Mouse (Mus musculus) midbrain, postnatal 0 days (tissue): Measurements from ENCODE around the gene Vmac. TPM values are rescaled to one million over a fixed set of nuclear protein-coding genes. Genes with fewer than 3 reads are reported as not detected.

Experiments
- ATAC-seq: fragments of 200-750 bp; cut with Nextera tagmentation; 2 replicates; pipeline ENCODE4 v1.8.0; 2017; ENCODE audit warnings: moderate number of reproducible peaks, mild to moderate bottlenecking, moderate TSS enrichment, moderate library complexity; ENCODE audit not compliant: low FRiP score
- DNase-seq: peaks from one replicate; pipeline ENCODE4 v3.0.0-alpha.2; 2015; ENCODE audit warnings: low spot score
- H3K27ac ChIP-seq: fragments of 300-500 bp; sonication (generic); 2 replicates; pipeline ENCODE4 v1.5.1; 2014; ENCODE audit warnings: low read depth, mild to moderate bottlenecking, low read length, mixed read lengths
- H3K27me3 ChIP-seq: fragments of 300-500 bp; sonication (generic); 2 replicates; pipeline ENCODE4 v1.6.1; 2014; ENCODE audit warnings: low read length, control low read depth, mixed read lengths; ENCODE audit not compliant: insufficient read depth
- H3K36me3 ChIP-seq: fragments of 300-500 bp; sonication (generic); 2 replicates; pipeline ENCODE4 v1.6.1; 2014; ENCODE audit warnings: low read length, control low read depth, mixed read lengths; ENCODE audit not compliant: insufficient read depth
- H3K4me1 ChIP-seq: fragments of 300-500 bp; sonication (generic); 2 replicates; pipeline ENCODE4 v1.6.1; 2014; ENCODE audit warnings: mild to moderate bottlenecking, control low read depth, antibody characterized with exemption, low read length, mixed read lengths; ENCODE audit not compliant: insufficient read depth
- H3K4me2 ChIP-seq: fragments of 300-500 bp; sonication (generic); 2 replicates; pipeline ENCODE4 v1.6.1; 2014; ENCODE audit warnings: low read depth, mild to moderate bottlenecking, low read length, mixed read lengths; ENCODE audit not compliant: poor library complexity, severe bottlenecking
- H3K4me3 ChIP-seq: fragments of 300-500 bp; sonication (generic); 2 replicates; pipeline ENCODE4 v1.5.1; 2014; ENCODE audit warnings: low read depth, mild to moderate bottlenecking, low read length, moderate library complexity
- H3K9ac ChIP-seq: fragments of 300-500 bp; sonication (generic); replicated peaks from 2 replicates; pipeline ENCODE4 v1.6.1; 2014; ENCODE audit warnings: mild to moderate bottlenecking, low read length, moderate library complexity, mixed read lengths; ENCODE audit not compliant: poor library complexity, severe bottlenecking
- H3K9me3 ChIP-seq: fragments of 300-500 bp; sonication (generic); 2 replicates; pipeline ENCODE4 v1.6.1; 2016; ENCODE audit warnings: low read length, control low read depth
- CTCF ChIP-seq: IDR thresholded peaks from 2 replicates; pipeline ENCODE4 v1.5.1; 2016; ENCODE audit warnings: antibody characterized with exemption, mild to moderate bottlenecking
- WGBS: fragments of 180-500 bp; shearing (Covaris S2); extraction: QIAGEN DNeasy Blood & Tissue Kit; methylation state at CpG from one replicate; pipeline ENCODE4 v1.1.7; 2014; 5-methylcytosine and 5-hydroxymethylcytosine counted together
- polyA plus RNA-seq: library from polyadenylated mRNA; unstranded; fragments of >200 nt; fragmentation: Nextera tagmentation; extraction: Ambion mirVana; gene quantifications from 2 replicates; pipeline ENCODE4 v1.2.1, GENCODE M21; 2015
- total RNA-seq: library from RNA; depleted of rRNA; stranded (reverse); fragments of >200 nt; gene quantifications from 2 replicates; pipeline ENCODE4 v1.2.3, GENCODE M21; 2014

The Vmac gene
- total and polyA plus RNA-seq, 2 experiments from 2014 or later: 19.8 to 36.9 TPM

GRCm38 (mm10) chr17:56762769-56763731 lies 45.2 kb upstream of the Vmac start:
- peak overlapping the region; percentile 43; the same call in 1 of the 2 replicates for H3K4me3 ChIP-seq
- 43% methylated on average over 27 of the region's 27 CpGs for WGBS
- peaks cover 13% of the 10 kb centered on the region for H3K36me3 ChIP-seq
- H3K9me3 ChIP-seq: no peaks in the 10 kb centered on the region
- H3K27me3 ChIP-seq: peaks cover 8% of the 10 kb centered on the region; the same call in 1 of the 2 replicates
- DNase-seq (peak; percentile 54), ATAC-seq (no peak)
- H3K9ac ChIP-seq: no peak overlapping the region
- peak; percentile 96 for TF ChIP-seq CTCF
- peak overlapping the region; percentile 86 for H3K27ac ChIP-seq
- H3K4me2 ChIP-seq: peak overlapping the region; percentile 81
- H3K4me1 ChIP-seq: peaks cover 15% of the 10 kb centered on the region

GRCm38 (mm10) chr17:56761991-56762410 lies 44.2 kb upstream of the Vmac start:
- H3K4me3 ChIP-seq: peak overlapping the region; percentile 43
- WGBS: under 1% methylated on average over 20 of the region's 28 CpGs
- TF ChIP-seq CTCF: no peak
- H3K9ac ChIP-seq: peak overlapping the region; percentile 73
- H3K27ac ChIP-seq: peak overlapping the region; percentile 86
- H3K36me3 ChIP-seq: 0 out of 2 replicates have a peak, but pooled peaks cover 3% of the 10 kb centered on the region
- H3K4me1 ChIP-seq: peaks cover 21% of the 10 kb centered on the region
- peak; percentile 93 for DNase-seq
- H3K4me2 ChIP-seq: peak overlapping the region; percentile 81
- H3K27me3 ChIP-seq: peaks cover 17% of the 10 kb centered on the region
- H3K9me3 ChIP-seq: no peaks in the 10 kb centered on the region
- ATAC-seq: peak; percentile 52

GRCm38 (mm10) chr17:56761077-56761476 lies 43.3 kb upstream of the Vmac start:
- ATAC-seq (no peak), DNase-seq (no peak)
- no peak for TF ChIP-seq CTCF
- Histone ChIP-seq H3K9ac (0 out of 2 replicates have a peak overlapping the region, but pooled peaks have one; percentile 73), H3K4me3 (no peak overlapping the region), H3K27me3 (peaks cover 25% of the 10 kb centered on the region), H3K9me3 (no peaks in the 10 kb centered on the region), H3K36me3 (no peaks in the 10 kb centered on the region), H3K27ac (no peak overlapping the region), H3K4me1 (peaks cover 21% of the 10 kb centered on the region), H3K4me2 (no peak overlapping the region)
- 54% methylated on average over 3 of the region's 3 CpGs for WGBS

- 53% methylated on average over 7 of the region's 7 CpGs for WGBS
- Histone ChIP-seq H3K4me2 (no peak overlapping the region), H3K4me3 (no peak overlapping the region), H3K9me3 (no peaks in the 10 kb centered on the region), H3K27me3 (peaks cover 36% of the 10 kb centered on the region), H3K27ac (no peak overlapping the region), H3K4me1 (peaks cover 17% of the 10 kb centered on the region), H3K9ac (no peak overlapping the region), H3K36me3 (no peaks in the 10 kb centered on the region)
- DNase-seq (no peak), ATAC-seq (no peak)
- no peak for TF ChIP-seq CTCF
Observed at GRCm38 (mm10) chr17:56759261-56759660, 41.4 kb upstream of the Vmac start.

GRCm38 (mm10) chr17:56758132-56758531 lies 40.3 kb upstream of the Vmac start:
- Histone ChIP-seq H3K27me3 (peaks cover 47% of the 10 kb centered on the region), H3K36me3 (no peaks in the 10 kb centered on the region), H3K9me3 (no peaks in the 10 kb centered on the region), H3K4me2 (peak overlapping the region; percentile 91; the same call in 1 of the 2 replicates), H3K4me3 (peak overlapping the region; percentile 47; the same call in 1 of the 2 replicates), H3K4me1 (peaks cover 16% of the 10 kb centered on the region), H3K27ac (no peak overlapping the region), H3K9ac (no peak overlapping the region)
- ATAC-seq (no peak), DNase-seq (peak; percentile 55)
- WGBS: 5% methylated on average over 12 of the region's 12 CpGs
- peak; percentile 58 for TF ChIP-seq CTCF
